Mouse (Mus musculus) megakaryocyte progenitor cell, adult 5-6 weeks (primary cell): ENCODE results near the gene Ttc32. TPM values are rescaled to one million over a fixed set of nuclear protein-coding genes. Genes with fewer than 3 reads are reported as not detected.

ENCODE experiments used
- ATAC-seq: replicated peaks from 2 replicates; pipeline ENCODE4 v1.8.0; 2016; ENCODE audit warnings: mild to moderate bottlenecking, moderate TSS enrichment, inconsistent platforms; ENCODE audit not compliant: poor library complexity
- total RNA-seq, 2 experiments: library from RNA; stranded (forward) in 1 of 2; stranded (reverse) in 1 of 2; fragments of 157-497, 149-512 nt in 1 of 2; fragments of 200-1000 nt in 1 of 2; gene quantifications; 2 replicates each; pipeline versions ENCODE4 v1.2.3 to v1.2.4; 2015 to 2017

Ttc32 gene
- total RNA-seq, 2 experiments from 2014 or later, result 23.2 to 41.9 TPM

- ATAC-seq, result no peak
Observed at GRCm38 (mm10) chr12:9042759-9043158, 13.0 kb downstream of the Ttc32 start.

GRCm38 (mm10) chr12:9044666-9045065 is 14.9 kb downstream of the Ttc32 start:
- no peak for ATAC-seq

- ATAC-seq, result no peak
Observed at GRCm38 (mm10) chr12:9046674-9047073, 16.9 kb downstream of the Ttc32 start.

GRCm38 (mm10) chr12:9048090-9048489 is 18.3 kb downstream of the Ttc32 start:
- no peak for ATAC-seq

- ATAC-seq, result no peak
Observed at GRCm38 (mm10) chr12:9050824-9051223, 21.0 kb downstream of the Ttc32 start.

- ATAC-seq, result peak; percentile 97
Observed at GRCm38 (mm10) chr12:9052075-9052829, 22.5 kb downstream of the Ttc32 start.

- ATAC-seq, result no peak
Observed at GRCm38 (mm10) chr12:9053345-9053744, 23.5 kb downstream of the Ttc32 start.

GRCm38 (mm10) chr12:9054012-9054411 is 24.2 kb downstream of the Ttc32 start:
- no peak for ATAC-seq

- ATAC-seq, result no peak
Observed at GRCm38 (mm10) chr12:9055269-9055668, 25.5 kb downstream of the Ttc32 start.

GRCm38 (mm10) chr12:9059502-9059901 is 29.7 kb downstream of the Ttc32 start:
- no peak for ATAC-seq

- ATAC-seq, result no peak
Observed at GRCm38 (mm10) chr12:9059965-9060364, 30.2 kb downstream of the Ttc32 start.

GRCm38 (mm10) chr12:9063611-9064010 is 33.8 kb downstream of the Ttc32 start:
- no peak for ATAC-seq

GRCm38 (mm10) chr12:9071058-9071457 is 41.3 kb downstream of the Ttc32 start:
- no peak for ATAC-seq

- ATAC-seq, result no peak
Observed at GRCm38 (mm10) chr12:9071493-9071892, 41.7 kb downstream of the Ttc32 start.

GRCm38 (mm10) chr12:9077554-9078125 is 47.8 kb downstream of the Ttc32 start:
- no peak for ATAC-seq

- ATAC-seq, result no peak
Observed at GRCm38 (mm10) chr12:9090226-9090625, 60.4 kb downstream of the Ttc32 start.

Other genes starting within 250 kb of the Ttc32 start
- 73.2 and 76.6 TPM in 2 replicates for gene Laptm4a, start 108.3 kb upstream of the Ttc32 start, total RNA-seq (2015)
- 111 and 119 TPM in 2 replicates for gene Laptm4a, start 108.3 kb upstream of the Ttc32 start, total RNA-seq (2017)
- gene Matn3, start 82.1 kb upstream of the Ttc32 start, total RNA-seq (2015), result not detected in 2 replicates
- not detected in 2 replicates for gene Matn3, start 82.1 kb upstream of the Ttc32 start, total RNA-seq (2017)
- 1.3 and 1.8 TPM in 2 replicates for gene Wdr35, start 56.1 kb upstream of the Ttc32 start, total RNA-seq (2015)
- gene Wdr35, start 56.1 kb upstream of the Ttc32 start, total RNA-seq (2017), result 0.79 and 3.8 TPM in 2 replicates